Comparison of ENCODE assay signal across 10 mouse cellular contexts in genomic region chr4:149255277-149256270, GRCm38 (mm10). TPM values are rescaled to one million over a fixed set of nuclear protein-coding genes. Genes with fewer than 3 reads are reported as not detected.
DNase-seq lines count a peak whose midpoint lies in the region; ATAC-seq lines count a peak whose summit lies in the region.
"Had no signal": no experiment of that assay in that cellular context is flagged by ENCODE, and none has a peak within 500 bp of the region (broad histone marks: within the 10 kb centered on the region; RNA-seq: fewer than 3 reads in every experiment).

No protein-coding gene starts in this region.

- ATAC-seq in heart, embryonic 11.5 days (replicated peaks; ENCODE audit: insufficient number of reproducible peaks, low FRiP score, low TSS enrichment): no peak
- ATAC-seq in forebrain, embryonic 16.5 days: peak; percentile 87
- peak; percentile 92 for ATAC-seq in midbrain, embryonic 12.5 days (ENCODE audit: low FRiP score, low read depth)
- no peak for ATAC-seq in monocyte, adult 5-6 weeks (replicated peaks; ENCODE audit: insufficient number of reproducible peaks, low FRiP score, low TSS enrichment, poor library complexity, severe bottlenecking)
- ATAC-seq: liver, embryonic 12.5 days had no signal

- 50% methylated on average over 13 of the region's 13 CpGs for WGBS in heart, embryonic 11.5 days (ENCODE audit: insufficient replicate concordance)
- 3% methylated on average over 13 of the region's 13 CpGs for WGBS in forebrain, embryonic 16.5 days
- WGBS in midbrain, embryonic 12.5 days: 15% methylated on average over 13 of the region's 13 CpGs

- 0 out of 2 replicates have a peak overlapping the region, but pooled peaks have one; percentile 16 for H3K9ac ChIP-seq in heart, embryonic 11.5 days (ENCODE audit: low read depth, low read length)
- H3K9ac ChIP-seq in forebrain, embryonic 16.5 days (replicated peaks; ENCODE audit: low read depth, low read length): no peak overlapping the region
- no peak overlapping the region for H3K9ac ChIP-seq in midbrain, embryonic 12.5 days (replicated peaks)
- H3K9ac ChIP-seq: liver, embryonic 12.5 days had no signal

- intact Hi-C loops in heart, postnatal 36 days (cut with DNase I): no loop called here
- intact Hi-C loops in gastrocnemius, postnatal 14 days (cut with DNase I; ENCODE audit: low total_unique reads): loop anchor here (10.0 kb wide), 1 partner anchor 51 kb away; no protein-coding TSS in a partner anchor

- no peak for DNase-seq in heart, postnatal 36 days
- DNase-seq in R1 (ENCODE audit: low read depth, low spot score): peak; percentile 82
- no peak for DNase-seq in gastrocnemius, postnatal 14 days
- no peak for DNase-seq in adrenal gland, postnatal 4 days (ENCODE audit: low spot score in 2 of 2)

- peaks cover 10% of the 10 kb centered on the region; the same call in 1 of the 2 replicates for H3K36me3 ChIP-seq in heart, embryonic 11.5 days (ENCODE audit: control insufficient read depth, insufficient read depth, low read length)
- peaks cover 27% of the 10 kb centered on the region for H3K36me3 ChIP-seq in forebrain, embryonic 16.5 days (ENCODE audit: control insufficient read depth, insufficient read depth)
- peaks cover 61% of the 10 kb centered on the region for H3K36me3 ChIP-seq in midbrain, embryonic 12.5 days

- peak overlapping the region; percentile 3; the same call in 1 of the 2 replicates for H3K4me2 ChIP-seq in heart, embryonic 11.5 days
- H3K4me2 ChIP-seq in forebrain, embryonic 16.5 days (ENCODE audit: low read length): no peak overlapping the region
- H3K4me2 ChIP-seq in midbrain, embryonic 12.5 days (replicated peaks): no peak overlapping the region
- H3K4me2 ChIP-seq: liver, embryonic 12.5 days had no signal

- H3K9me3 ChIP-seq in heart, embryonic 11.5 days (replicated peaks; ENCODE audit: control insufficient read depth, low read length): no peaks in the 10 kb centered on the region
- no peaks in the 10 kb centered on the region for H3K9me3 ChIP-seq in forebrain, embryonic 16.5 days (ENCODE audit: control insufficient read depth, low read length)
- no peaks in the 10 kb centered on the region for H3K9me3 ChIP-seq in midbrain, embryonic 12.5 days
- H3K9me3 ChIP-seq: liver, embryonic 12.5 days had no signal

- H3K4me3 ChIP-seq in heart, embryonic 11.5 days (ENCODE audit: low read depth, low read length): no peak overlapping the region
- no peak overlapping the region for H3K4me3 ChIP-seq in forebrain, embryonic 16.5 days (replicated peaks; ENCODE audit: low read length)
- H3K4me3 ChIP-seq in midbrain, embryonic 12.5 days: no peak overlapping the region
- H3K4me3 ChIP-seq: liver, embryonic 12.5 days had no signal

- peak overlapping the region; percentile 66 for H3K27ac ChIP-seq in heart, embryonic 11.5 days (ENCODE audit: low read depth, low read length)
- H3K27ac ChIP-seq in forebrain, embryonic 16.5 days (ENCODE audit: low read length): peak overlapping the region; percentile 72
- peak overlapping the region; percentile 80 for H3K27ac ChIP-seq in midbrain, embryonic 12.5 days (replicated peaks)
- H3K27ac ChIP-seq: liver, embryonic 12.5 days had no signal

- peaks cover 7% of the 10 kb centered on the region for H3K4me1 ChIP-seq in heart, embryonic 11.5 days (ENCODE audit: control insufficient read depth, insufficient read depth, low read length)
- peaks cover 19% of the 10 kb centered on the region; the same call in 1 of the 2 replicates for H3K4me1 ChIP-seq in forebrain, embryonic 16.5 days (replicated peaks; ENCODE audit: control insufficient read depth, insufficient read depth, low read length)
- peaks cover 25% of the 10 kb centered on the region for H3K4me1 ChIP-seq in midbrain, embryonic 12.5 days
- H3K4me1 ChIP-seq: liver, embryonic 12.5 days had no signal

- no peaks in the 10 kb centered on the region for H3K27me3 ChIP-seq in heart, embryonic 11.5 days (ENCODE audit: control insufficient read depth, insufficient read depth, low read length)
- no peaks in the 10 kb centered on the region for H3K27me3 ChIP-seq in forebrain, embryonic 16.5 days (replicated peaks; ENCODE audit: control insufficient read depth, insufficient read depth, low read length)
- H3K27me3 ChIP-seq in midbrain, embryonic 12.5 days: no peaks in the 10 kb centered on the region
- H3K27me3 ChIP-seq: CH12.LX; liver, embryonic 12.5 days had no signal

RNA-seq across cellular contexts. Expression of gene Kif1b, which starts 51.9 kb away (rescaled TPM):
- 47.8 and 49.6 TPM in 2 replicates for polyA plus RNA-seq in heart, embryonic 11.5 days (2014; fragmentation: Nextera tagmentation; extraction: Ambion mirVana)
- total RNA-seq in heart, postnatal 36 days (2021): 100 to 1,000 TPM; 148 to 157 TPM
- 125 and 131 TPM in 2 replicates for polyA plus RNA-seq in forebrain, embryonic 16.5 days (2015; fragmentation: Nextera tagmentation; extraction: Ambion mirVana)
- polyA plus RNA-seq in midbrain, embryonic 12.5 days (2016; fragmentation: Nextera tagmentation; extraction: Ambion mirVana): 141 and 144 TPM in 2 replicates
- total RNA-seq in gastrocnemius, postnatal 14 days (2021): 100 to 1,000 TPM; 221 to 265 TPM
- total RNA-seq in adrenal gland, postnatal 4 days (2021): 100 to 1,000 TPM; 118 to 124 TPM
- total RNA-seq in monocyte, adult 5-6 weeks (2017): 23.9 to 67.6 TPM (median 31.8 TPM) in 3 replicates

Comparison
In these comparisons a context has a peak if more than half of its experiments do, and no peak if none do; other contexts are left out.
1. ATAC-seq: peak in forebrain, embryonic 16.5 days (single experiment) and midbrain, embryonic 12.5 days (single experiment); none in heart, embryonic 11.5 days (single experiment) and monocyte, adult 5-6 weeks (single experiment).
2. Peak in every context shown above with its lines, with median percentiles within 50 percentile points of each other: H3K27ac ChIP-seq.